Mouse (Mus musculus) olfactory bulb, adult 2 months (tissue): Measurements from ENCODE around the gene Zswim1.

ENCODE experiments used
- CTCF ChIP-seq: fragments of 200-500 bp; IDR thresholded peaks from 2 replicates; pipeline ENCODE4 v1.5.1; 2012; ENCODE audit warnings: low read depth, mild to moderate bottlenecking, low read length, moderate library complexity; ENCODE audit not compliant: insufficient read depth
- POLR2A ChIP-seq: fragments of 200-500 bp; IDR thresholded peaks from 2 replicates; pipeline ENCODE4 v1.6.1; 2012; ENCODE audit warnings: mild to moderate bottlenecking, low read depth, low read length, moderate library complexity; ENCODE audit not compliant: insufficient read depth

- TF ChIP-seq POLR2A, result no peak
- TF ChIP-seq CTCF, result no peak
Observed at GRCm38 (mm10) chr2:164823181-164823585, 697 bp downstream of the Zswim1 start.
